Mouse (Mus musculus): Measurements from ENCODE around the gene Gak. TPM values are rescaled to one million over a fixed set of nuclear protein-coding genes. Genes with fewer than 3 reads are reported as not detected.

Gak gene
- polyA plus RNA-seq, 1 experiment from 2014 or later: 53.4 TPM

GRCm38 (mm10) chr5:108651136-108651720 is 21.7 kb upstream of the Gak start:
- Histone ChIP-seq H3K4me3 (ENCODE audit: low read depth, low read length) (no peak overlapping the region), H3K27ac (ENCODE audit: low read depth, low read length) (no peak overlapping the region), H3K9ac (ENCODE audit: low read length) (no peak overlapping the region), H3K4me1 (ENCODE audit: control insufficient read depth, insufficient read depth, low read length) (no peaks in the 10 kb centered on the region), H3K4me2 (ENCODE audit: low read depth) (no peak overlapping the region), H3K36me3 (ENCODE audit: control insufficient read depth, insufficient read depth, low read length) (peaks cover 6% of the 10 kb centered on the region; the same call in 1 of the 2 replicates), H3K9me3 (ENCODE audit: control insufficient read depth, low read length) (no peaks in the 10 kb centered on the region), H3K27me3 (ENCODE audit: control insufficient read depth, insufficient read depth, low read length) (no peaks in the 10 kb centered on the region)
- DNase-seq (ENCODE audit: low spot score) (no peak), ATAC-seq (ENCODE audit: insufficient read depth, low FRiP score, low TSS enrichment) (no peak)
- WGBS: 78% methylated on average over 5 of the region's 5 CpGs

DNA sequence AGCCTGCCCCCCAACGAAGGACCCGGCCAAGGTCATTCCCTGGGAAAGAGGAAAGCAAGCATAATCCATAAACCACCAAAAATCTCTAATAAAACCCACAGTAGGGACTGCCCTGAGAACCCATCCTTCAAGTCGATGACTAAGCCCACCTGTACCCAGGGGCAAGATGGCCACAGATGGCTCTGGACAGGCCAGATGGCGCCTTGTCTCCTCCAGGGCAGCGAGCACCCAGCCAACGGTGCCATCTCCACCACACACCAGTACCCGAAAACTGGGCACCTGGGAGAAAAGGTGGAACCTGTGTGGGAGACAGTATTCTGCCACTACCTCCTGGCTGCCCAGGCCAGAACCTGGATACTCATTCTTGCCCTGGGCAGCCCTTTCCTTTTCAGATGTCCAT is 20.8 kb upstream of the Gak start:
- H3K4me2 ChIP-seq (ENCODE audit: low read depth): no peak overlapping the region
- peaks cover 7% of the 10 kb centered on the region; the same call in 1 of the 2 replicates for H3K36me3 ChIP-seq (ENCODE audit: control insufficient read depth, insufficient read depth, low read length)
- ATAC-seq (ENCODE audit: insufficient read depth, low FRiP score, low TSS enrichment) (no peak), DNase-seq (ENCODE audit: low spot score) (no peak)
- WGBS: 85% methylated on average over 7 of the region's 7 CpGs
- no peaks in the 10 kb centered on the region for H3K27me3 ChIP-seq (ENCODE audit: control insufficient read depth, insufficient read depth, low read length)
- no peak overlapping the region for H3K27ac ChIP-seq (ENCODE audit: low read depth, low read length)
- no peak overlapping the region for H3K4me3 ChIP-seq (ENCODE audit: low read depth, low read length)
- H3K9me3 ChIP-seq (ENCODE audit: control insufficient read depth, low read length): no peaks in the 10 kb centered on the region
- H3K9ac ChIP-seq (ENCODE audit: low read length): no peak overlapping the region
- no peaks in the 10 kb centered on the region for H3K4me1 ChIP-seq (ENCODE audit: control insufficient read depth, insufficient read depth, low read length)

- Histone ChIP-seq H3K4me1 (ENCODE audit: control insufficient read depth, insufficient read depth, low read length) (no peaks in the 10 kb centered on the region), H3K36me3 (ENCODE audit: control insufficient read depth, insufficient read depth, low read length) (peaks cover 7% of the 10 kb centered on the region), H3K9me3 (ENCODE audit: control insufficient read depth, low read length) (no peaks in the 10 kb centered on the region), H3K27ac (ENCODE audit: low read depth, low read length) (no peak overlapping the region), H3K4me3 (ENCODE audit: low read depth, low read length) (no peak overlapping the region), H3K27me3 (ENCODE audit: control insufficient read depth, insufficient read depth, low read length) (no peaks in the 10 kb centered on the region), H3K9ac (ENCODE audit: low read length) (no peak overlapping the region), H3K4me2 (ENCODE audit: low read depth) (no peak overlapping the region)
- DNase-seq (ENCODE audit: low spot score) (no peak), ATAC-seq (ENCODE audit: insufficient read depth, low FRiP score, low TSS enrichment) (no peak)
- WGBS: 93% methylated on average over 11 of the region's 11 CpGs
Observed at GRCm38 (mm10) chr5:108648937-108649576, 19.5 kb upstream of the Gak start.

GRCm38 (mm10) chr5:108647820-108648465 is 18.4 kb upstream of the Gak start:
- H3K9ac ChIP-seq (ENCODE audit: low read length): no peak overlapping the region
- no peak for DNase-seq (ENCODE audit: low spot score)
- no peaks in the 10 kb centered on the region for H3K4me1 ChIP-seq (ENCODE audit: control insufficient read depth, insufficient read depth, low read length)
- H3K27me3 ChIP-seq (ENCODE audit: control insufficient read depth, insufficient read depth, low read length): no peaks in the 10 kb centered on the region
- H3K36me3 ChIP-seq (ENCODE audit: control insufficient read depth, insufficient read depth, low read length): peaks cover 7% of the 10 kb centered on the region
- no peak overlapping the region for H3K4me3 ChIP-seq (ENCODE audit: low read depth, low read length)
- H3K9me3 ChIP-seq (ENCODE audit: control insufficient read depth, low read length): no peaks in the 10 kb centered on the region
- H3K27ac ChIP-seq (ENCODE audit: low read depth, low read length): no peak overlapping the region
- no peak for ATAC-seq (ENCODE audit: insufficient read depth, low FRiP score, low TSS enrichment)
- 81% methylated on average over 2 of the region's 2 CpGs for WGBS
- H3K4me2 ChIP-seq (ENCODE audit: low read depth): no peak overlapping the region

DNA sequence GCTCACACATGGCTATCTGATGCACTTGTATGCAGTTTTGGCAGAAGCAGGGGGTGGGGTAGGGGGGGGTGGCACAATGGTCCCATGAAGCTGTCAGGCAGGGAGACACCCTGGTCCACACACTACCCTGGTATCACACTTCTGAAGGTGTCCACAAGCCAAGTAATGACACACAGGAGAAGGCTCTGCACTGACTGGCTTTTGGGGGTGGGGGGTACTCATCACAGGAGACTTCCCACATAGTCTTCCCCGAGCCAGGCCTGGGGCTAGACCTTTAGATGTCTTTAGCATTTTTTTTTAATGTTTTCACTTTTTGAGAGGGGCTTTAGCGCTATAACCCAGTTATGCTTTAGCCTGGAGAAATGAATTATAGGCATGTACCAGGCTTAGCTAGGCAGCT is 17.8 kb upstream of the Gak start:
- Histone ChIP-seq H3K36me3 (ENCODE audit: control insufficient read depth, insufficient read depth, low read length) (peaks cover 7% of the 10 kb centered on the region), H3K4me3 (ENCODE audit: low read depth, low read length) (no peak overlapping the region), H3K9me3 (ENCODE audit: control insufficient read depth, low read length) (no peaks in the 10 kb centered on the region), H3K9ac (ENCODE audit: low read length) (no peak overlapping the region), H3K4me2 (ENCODE audit: low read depth) (no peak overlapping the region), H3K27ac (ENCODE audit: low read depth, low read length) (no peak overlapping the region), H3K27me3 (ENCODE audit: control insufficient read depth, insufficient read depth, low read length) (no peaks in the 10 kb centered on the region), H3K4me1 (ENCODE audit: control insufficient read depth, insufficient read depth, low read length) (no peaks in the 10 kb centered on the region)
- ATAC-seq (ENCODE audit: insufficient read depth, low FRiP score, low TSS enrichment) (no peak), DNase-seq (ENCODE audit: low spot score) (no peak)
- 93% methylated on average over 2 of the region's 2 CpGs for WGBS

GRCm38 (mm10) chr5:108646343-108646660 is 16.7 kb upstream of the Gak start:
- Histone ChIP-seq H3K4me1 (ENCODE audit: control insufficient read depth, insufficient read depth, low read length) (no peaks in the 10 kb centered on the region), H3K36me3 (ENCODE audit: control insufficient read depth, insufficient read depth, low read length) (peaks cover 7% of the 10 kb centered on the region), H3K9me3 (ENCODE audit: control insufficient read depth, low read length) (no peaks in the 10 kb centered on the region), H3K27ac (ENCODE audit: low read depth, low read length) (no peak overlapping the region), H3K4me3 (ENCODE audit: low read depth, low read length) (no peak overlapping the region), H3K27me3 (ENCODE audit: control insufficient read depth, insufficient read depth, low read length) (no peaks in the 10 kb centered on the region), H3K9ac (ENCODE audit: low read length) (no peak overlapping the region), H3K4me2 (ENCODE audit: low read depth) (no peak overlapping the region)
- DNase-seq (ENCODE audit: low spot score) (no peak), ATAC-seq (ENCODE audit: insufficient read depth, low FRiP score, low TSS enrichment) (no peak)
- 87% methylated on average over 3 of the region's 3 CpGs for WGBS

DNA sequence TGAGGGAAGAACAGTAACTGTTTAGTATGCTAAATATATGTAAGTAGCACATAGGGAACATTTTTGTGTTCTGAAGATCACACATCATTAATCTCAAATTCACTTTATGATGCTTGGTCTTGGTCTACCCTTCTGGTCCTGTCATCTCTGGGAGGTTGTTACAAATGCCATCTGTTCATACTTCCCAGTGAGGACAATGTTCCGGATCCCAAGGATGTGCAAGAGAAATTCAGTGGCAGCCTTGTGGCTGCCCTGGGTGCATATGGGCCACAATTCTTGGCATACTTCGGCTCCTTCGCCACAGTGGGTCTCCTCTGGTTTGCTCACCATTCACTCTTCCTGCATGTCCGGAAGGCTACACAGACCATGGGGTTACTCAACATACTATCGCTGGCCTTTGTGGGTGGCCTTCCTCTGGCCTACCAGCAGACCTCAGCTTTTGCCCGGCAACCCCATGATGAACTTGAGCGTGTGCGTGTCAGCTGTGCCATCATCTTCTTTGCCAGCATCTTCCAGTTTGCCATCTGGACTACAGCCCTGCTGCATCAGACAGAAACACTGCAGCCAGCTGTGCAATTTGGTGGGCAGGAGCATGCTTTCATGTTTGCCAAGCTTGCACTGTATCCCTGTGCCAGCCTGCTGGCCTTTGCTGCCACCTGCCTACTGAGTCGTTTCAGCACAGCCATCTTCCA is 16.2 kb upstream of the Gak start:
- Histone ChIP-seq H3K4me3 (ENCODE audit: low read depth, low read length) (no peak overlapping the region), H3K27ac (ENCODE audit: low read depth, low read length) (no peak overlapping the region), H3K27me3 (ENCODE audit: control insufficient read depth, insufficient read depth, low read length) (no peaks in the 10 kb centered on the region), H3K36me3 (ENCODE audit: control insufficient read depth, insufficient read depth, low read length) (peaks cover 7% of the 10 kb centered on the region), H3K4me1 (ENCODE audit: control insufficient read depth, insufficient read depth, low read length) (no peaks in the 10 kb centered on the region), H3K9me3 (ENCODE audit: control insufficient read depth, low read length) (no peaks in the 10 kb centered on the region), H3K4me2 (ENCODE audit: low read depth) (no peak overlapping the region), H3K9ac (ENCODE audit: low read length) (no peak overlapping the region)
- WGBS: 95% methylated on average over 9 of the region's 9 CpGs
- ATAC-seq (ENCODE audit: insufficient read depth, low FRiP score, low TSS enrichment) (no peak), DNase-seq (ENCODE audit: low spot score) (no peak)

GRCm38 (mm10) chr5:108643674-108644073 is 14.1 kb upstream of the Gak start:
- no peak for DNase-seq (ENCODE audit: low spot score)
- H3K4me1 ChIP-seq (ENCODE audit: control insufficient read depth, insufficient read depth, low read length): no peaks in the 10 kb centered on the region
- H3K9ac ChIP-seq (ENCODE audit: low read length): no peak overlapping the region
- H3K27me3 ChIP-seq (ENCODE audit: control insufficient read depth, insufficient read depth, low read length): no peaks in the 10 kb centered on the region
- no peaks in the 10 kb centered on the region for H3K9me3 ChIP-seq (ENCODE audit: control insufficient read depth, low read length)
- peaks cover 7% of the 10 kb centered on the region for H3K36me3 ChIP-seq (ENCODE audit: control insufficient read depth, insufficient read depth, low read length)
- no peak overlapping the region for H3K27ac ChIP-seq (ENCODE audit: low read depth, low read length)
- 90% methylated on average over 2 of the region's 2 CpGs for WGBS
- H3K4me2 ChIP-seq (ENCODE audit: low read depth): no peak overlapping the region
- no peak overlapping the region for H3K4me3 ChIP-seq (ENCODE audit: low read depth, low read length)
- ATAC-seq (ENCODE audit: insufficient read depth, low FRiP score, low TSS enrichment): no peak
